Mouse (Mus musculus) intestine, postnatal 0 days (tissue): Measurements from ENCODE around the gene Olfr1166. TPM values are rescaled to one million over a fixed set of nuclear protein-coding genes. Genes with fewer than 3 reads are reported as not detected.
"Not testable (repeated sequence)": the region's sequence is repeated elsewhere in the genome, so short reads cannot be mapped to it uniquely, and the experiment has no call there.

Experiments used
- ATAC-seq: fragments of 200-750 bp; cut with Nextera tagmentation; 2 replicates; pipeline ENCODE4 v1.8.0; 2017; ENCODE audit warnings: mild to moderate bottlenecking, moderate TSS enrichment, moderate library complexity
- H3K27ac ChIP-seq: fragments of 300-500 bp; sonication (generic); 2 replicates; pipeline ENCODE4 v1.5.1; 2014; ENCODE audit warnings: mild to moderate bottlenecking, low read depth, low read length, moderate library complexity
- H3K27me3 ChIP-seq: fragments of 300-500 bp; sonication (generic); replicated peaks from 2 replicates; pipeline ENCODE4 v1.6.1; 2014; ENCODE audit warnings: low read length, mixed read lengths; ENCODE audit not compliant: control insufficient read depth, insufficient read depth
- H3K36me3 ChIP-seq: fragments of 300-500 bp; sonication (generic); 2 replicates; pipeline ENCODE4 v1.6.1; 2014; ENCODE audit warnings: mild to moderate bottlenecking, moderate library complexity; ENCODE audit not compliant: control insufficient read depth, insufficient read depth
- H3K4me1 ChIP-seq: fragments of 300-500 bp; sonication (generic); replicated peaks from 2 replicates; pipeline ENCODE4 v1.6.1; 2014; ENCODE audit warnings: antibody characterized with exemption, low read length, mixed read lengths; ENCODE audit not compliant: control insufficient read depth, insufficient read depth
- H3K4me2 ChIP-seq: fragments of 300-500 bp; sonication (generic); replicated peaks from 2 replicates; pipeline ENCODE4 v1.6.1; 2014; ENCODE audit warnings: low read depth, mild to moderate bottlenecking, moderate library complexity
- H3K4me3 ChIP-seq: fragments of 300-500 bp; sonication (generic); 2 replicates; pipeline ENCODE4 v1.5.1; 2014; ENCODE audit warnings: low read depth, low read length
- H3K9ac ChIP-seq: fragments of 300-500 bp; sonication (generic); 2 replicates; pipeline ENCODE4 v1.6.1; 2014; ENCODE audit warnings: mild to moderate bottlenecking, low read depth, low read length
- H3K9me3 ChIP-seq: fragments of 300-500 bp; sonication (generic); 2 replicates; pipeline ENCODE4 v1.6.1; 2016; ENCODE audit warnings: mixed run types; ENCODE audit not compliant: control insufficient read depth
- CTCF ChIP-seq: sonication (generic); IDR thresholded peaks from 2 replicates; pipeline ENCODE4 v1.5.1; 2016; ENCODE audit warnings: low read depth, mild to moderate bottlenecking, control low read depth, antibody characterized with exemption, moderate library complexity
- WGBS: fragments of 180-500 bp; shearing (Covaris S2); extraction: QIAGEN DNeasy Blood & Tissue Kit; methylation state at CpG from one replicate; pipeline ENCODE4 v1.1.7; 2014; 5-methylcytosine and 5-hydroxymethylcytosine counted together
- polyA plus RNA-seq: library from polyadenylated mRNA; unstranded; fragments of >200 nt; fragmentation: Nextera tagmentation; extraction: Ambion mirVana; gene quantifications from 2 replicates; pipeline ENCODE4 v1.2.1, GENCODE M21; 2015

Gene Olfr1166
- polyA plus RNA-seq: not detected in 2 replicates

GRCm38 (mm10) chr2:88128172-88128571 lies at the start of gene Olfr1166:
Gene Olfr1166, minus strand, starts transcription at chr2:88128272.
- no peaks in the 10 kb centered on the region for H3K36me3 ChIP-seq
- H3K4me1 ChIP-seq: no peaks in the 10 kb centered on the region
- ATAC-seq: no peak
- no peak within 1 kb of the TSS for H3K9ac ChIP-seq
- no peak for TF ChIP-seq CTCF
- H3K4me2 ChIP-seq: no peak within 1 kb of the TSS
- 84% methylated on average over 1 of the region's 1 CpGs for WGBS
- H3K27ac ChIP-seq: no peak within 1 kb of the TSS
- no peaks in the 10 kb centered on the region for H3K27me3 ChIP-seq
- H3K9me3 ChIP-seq: no peaks in the 10 kb centered on the region
- no peak within 1 kb of the TSS for H3K4me3 ChIP-seq

- ATAC-seq, H3K9me3 ChIP-seq, H3K4me2 ChIP-seq, H3K27me3 ChIP-seq, H3K4me3 ChIP-seq, H3K36me3 ChIP-seq, H3K9ac ChIP-seq, H3K27ac ChIP-seq, H3K4me1 ChIP-seq: not testable (repeated sequence)
- 86% methylated on average over 1 of the region's 1 CpGs for WGBS
These were observed 27.0 kb upstream of the Olfr1166 start, which contains the start of gene Olfr1167 for GRCm38 (mm10) chr2:88155093-88155492. Gene Olfr1167, minus strand, starts transcription at chr2:88155193.

GRCm38 (mm10) chr2:88093866-88094265 lies 34.2 kb downstream of the Olfr1166 start, which contains the start of gene Olfr1164:
Gene Olfr1164, minus strand, starts transcription at chr2:88093966.
- no peaks in the 10 kb centered on the region for H3K9me3 ChIP-seq
- no peaks in the 10 kb centered on the region for H3K36me3 ChIP-seq
- ATAC-seq: no peak
- H3K4me1 ChIP-seq: no peaks in the 10 kb centered on the region
- H3K27me3 ChIP-seq: no peaks in the 10 kb centered on the region
- H3K27ac ChIP-seq: no peak within 1 kb of the TSS
- TF ChIP-seq CTCF: no peak
- 61% methylated on average over 4 of the region's 4 CpGs for WGBS
- no peak within 1 kb of the TSS for H3K4me3 ChIP-seq
- H3K9ac ChIP-seq: no peak within 1 kb of the TSS
- no peak within 1 kb of the TSS for H3K4me2 ChIP-seq

Other genes starting within 250 kb of the Olfr1166 start
- gene Olfr1153, start 233.3 kb downstream of the Olfr1166 start, polyA plus RNA-seq: not detected in 2 replicates
- not detected in 2 replicates for gene Olfr1154, start 223.1 kb downstream of the Olfr1166 start, polyA plus RNA-seq
- not detected in 2 replicates for gene Olfr1155, start 183.1 kb downstream of the Olfr1166 start, polyA plus RNA-seq
- gene Olfr1156, start 175.2 kb downstream of the Olfr1166 start, polyA plus RNA-seq: not detected in 2 replicates
- not detected in 2 replicates for gene Olfr1157, start 160.0 kb downstream of the Olfr1166 start, polyA plus RNA-seq
- gene Olfr74, start 153.6 kb downstream of the Olfr1166 start, polyA plus RNA-seq: not detected in 2 replicates
- gene Olfr1158, start 138.2 kb downstream of the Olfr1166 start, polyA plus RNA-seq: not detected in 2 replicates
- gene Olfr1160, start 120.0 kb downstream of the Olfr1166 start, polyA plus RNA-seq: not detected in 2 replicates
- not detected in 2 replicates for gene Olfr1161, start 105.5 kb downstream of the Olfr1166 start, polyA plus RNA-seq
- gene Olfr73, start 90.6 kb downstream of the Olfr1166 start, polyA plus RNA-seq: not detected in 2 replicates
- gene Olfr1162, start 77.1 kb downstream of the Olfr1166 start, polyA plus RNA-seq: not detected in 2 replicates
- gene Olfr1163, start 56.4 kb downstream of the Olfr1166 start, polyA plus RNA-seq: not detected in 2 replicates
- not detected in 2 replicates for gene Olfr1164, start 34.3 kb downstream of the Olfr1166 start, polyA plus RNA-seq
- gene Olfr1167, start 26.9 kb upstream of the Olfr1166 start, polyA plus RNA-seq: not detected in 2 replicates
- not detected in 2 replicates for gene Olfr1168, start 53.6 kb upstream of the Olfr1166 start, polyA plus RNA-seq
- not detected in 2 replicates for gene Olfr1170, start 100.1 kb upstream of the Olfr1166 start, polyA plus RNA-seq
- 0.03 TPM in 1 of 2 replicates, not detected in the other for gene Olfr1173, start 151.6 kb upstream of the Olfr1166 start, polyA plus RNA-seq
- not detected in 2 replicates for gene Olfr1174-ps, start 186.9 kb upstream of the Olfr1166 start, polyA plus RNA-seq
- gene Olfr1175-ps, start 198.9 kb upstream of the Olfr1166 start, polyA plus RNA-seq: not detected in 2 replicates
- not detected in 2 replicates for gene Olfr1176, start 208.4 kb upstream of the Olfr1166 start, polyA plus RNA-seq
- gene Olfr1177-ps, start 218.2 kb upstream of the Olfr1166 start, polyA plus RNA-seq: not detected in 2 replicates